Mouse (Mus musculus) spleen, adult 2 months (tissue): ENCODE data around the gene Cyld.

ENCODE experiments used
- CTCF ChIP-seq: fragments of 200-500 bp; IDR thresholded peaks from 2 replicates; pipeline ENCODE4 v1.5.1; 2011; ENCODE audit warnings: mild to moderate bottlenecking, inconsistent platforms; ENCODE audit not compliant: insufficient read depth, insufficient read length, insufficient replicate concordance; ENCODE audit errors: extremely low read depth
- POLR2A ChIP-seq: fragments of 200-500 bp; IDR thresholded peaks from 2 replicates; pipeline ENCODE4 v1.6.1; 2011; ENCODE audit warnings: low read depth, low read length, inconsistent platforms

- TF ChIP-seq POLR2A (no peak), CTCF (no peak)
Observed at GRCm38 (mm10) chr8:88662401-88662821, 34.4 kb upstream of the Cyld start.
